Mouse (Mus musculus) neural tube, embryonic 11.5 days (tissue): Measurements from ENCODE around the gene Robo1. TPM values are rescaled to one million over a fixed set of nuclear protein-coding genes. Genes with fewer than 3 reads are reported as not detected.
"Not testable (repeated sequence)": the region's sequence is repeated elsewhere in the genome, so short reads cannot be mapped to it uniquely, and the experiment has no call there.

Source experiments
- ATAC-seq: fragments of 200-750 bp; cut with Nextera tagmentation; 2 replicates; pipeline ENCODE4 v1.8.0; 2017; ENCODE audit warnings: moderate number of reproducible peaks, mild to moderate bottlenecking, moderate TSS enrichment, moderate library complexity; ENCODE audit not compliant: insufficient read depth, low FRiP score, low TSS enrichment
- DNase-seq: peaks from one replicate; pipeline ENCODE4 v3.0.0-alpha.2; 2015; ENCODE audit warnings: low spot score
- H3K27ac ChIP-seq: fragments of 300-500 bp; sonication (generic); 2 replicates; pipeline ENCODE4 v1.5.1; 2014; ENCODE audit warnings: low read depth, mild to moderate bottlenecking, low read length
- H3K27me3 ChIP-seq: fragments of 300-500 bp; sonication (generic); 2 replicates; pipeline ENCODE4 v1.6.1; 2014; ENCODE audit warnings: mild to moderate bottlenecking, low read length, mixed read lengths; ENCODE audit not compliant: control insufficient read depth, insufficient read depth
- H3K36me3 ChIP-seq: fragments of 300-500 bp; sonication (generic); 2 replicates; pipeline ENCODE4 v1.6.1; 2014; ENCODE audit warnings: mild to moderate bottlenecking, low read length, moderate library complexity, mixed read lengths; ENCODE audit not compliant: control insufficient read depth, insufficient read depth
- H3K4me1 ChIP-seq: fragments of 300-500 bp; sonication (generic); 2 replicates; pipeline ENCODE4 v1.6.1; 2014; ENCODE audit warnings: low read length, mixed read lengths; ENCODE audit not compliant: control insufficient read depth, insufficient read depth
- H3K4me2 ChIP-seq: fragments of 300-500 bp; sonication (generic); 2 replicates; pipeline ENCODE4 v1.6.1; 2014; ENCODE audit warnings: low read depth, mild to moderate bottlenecking, moderate library complexity
- H3K4me3 ChIP-seq: fragments of 300-500 bp; sonication (generic); 2 replicates; pipeline ENCODE4 v1.5.1; 2014; ENCODE audit warnings: low read depth, low read length
- H3K9ac ChIP-seq: fragments of 300-500 bp; sonication (generic); 2 replicates; pipeline ENCODE4 v1.6.1; 2014; ENCODE audit warnings: mild to moderate bottlenecking, low read length
- H3K9me3 ChIP-seq: fragments of 300-500 bp; sonication (generic); 2 replicates; pipeline ENCODE4 v1.6.1; 2016; ENCODE audit warnings: low read length; ENCODE audit not compliant: control insufficient read depth
- WGBS: fragments of 180-500 bp; shearing (Covaris S2); extraction: QIAGEN DNeasy Blood & Tissue Kit; methylation state at CpG from one replicate; pipeline ENCODE4 v1.1.7; 2014; 5-methylcytosine and 5-hydroxymethylcytosine counted together
- polyA plus RNA-seq: library from polyadenylated mRNA; unstranded; fragments of >200 nt; fragmentation: Nextera tagmentation; extraction: Ambion mirVana; gene quantifications from 2 replicates; pipeline ENCODE4 v1.2.1, GENCODE M21; 2014

Robo1 gene
- polyA plus RNA-seq, 1 experiment from 2014 or later: 58.3 TPM

GRCm38 (mm10) chr16:72551672-72552243, 243.7 kb downstream of the Robo1 start:
- 34% methylated on average over 8 of the region's 8 CpGs for WGBS
- DNase-seq: peak; percentile 35
- no peaks in the 10 kb centered on the region for H3K36me3 ChIP-seq
- H3K9ac ChIP-seq: no peak overlapping the region
- no peaks in the 10 kb centered on the region for H3K27me3 ChIP-seq
- H3K9me3 ChIP-seq: no peaks in the 10 kb centered on the region
- peak; percentile 69 for ATAC-seq
- no peak overlapping the region for H3K4me3 ChIP-seq
- peak overlapping the region; percentile 54; the same call in 1 of the 2 replicates for H3K27ac ChIP-seq
- 0 out of 2 replicates have a peak, but pooled peaks cover 6% of the 10 kb centered on the region for H3K4me1 ChIP-seq
- no peak overlapping the region for H3K4me2 ChIP-seq

GRCm38 (mm10) chr16:72553713-72554112, 245.6 kb downstream of the Robo1 start:
- H3K27me3 ChIP-seq: no peaks in the 10 kb centered on the region
- H3K4me1 ChIP-seq: 0 out of 2 replicates have a peak, but pooled peaks cover 6% of the 10 kb centered on the region
- 18% methylated on average over 5 of the region's 5 CpGs for WGBS
- peak; percentile 59 for ATAC-seq
- DNase-seq: peak; percentile 9
- no peak overlapping the region for H3K9ac ChIP-seq
- H3K9me3 ChIP-seq: no peaks in the 10 kb centered on the region
- no peak overlapping the region for H3K27ac ChIP-seq
- H3K36me3 ChIP-seq: no peaks in the 10 kb centered on the region
- no peak overlapping the region for H3K4me3 ChIP-seq
- H3K4me2 ChIP-seq: no peak overlapping the region

- not testable (repeated sequence) for H3K4me1 ChIP-seq, ATAC-seq, H3K4me2 ChIP-seq, H3K36me3 ChIP-seq, DNase-seq, H3K27me3 ChIP-seq, H3K9me3 ChIP-seq, H3K27ac ChIP-seq, H3K4me3 ChIP-seq, H3K9ac ChIP-seq
- WGBS: 29% methylated on average over 2 of the region's 2 CpGs
These were observed 254.0 kb downstream of the Robo1 start for GRCm38 (mm10) chr16:72562149-72562548.

- ATAC-seq: no peak
- Histone ChIP-seq H3K27ac (peak overlapping the region; percentile 34), H3K27me3 (no peaks in the 10 kb centered on the region), H3K4me3 (peak overlapping the region; percentile 21), H3K4me2 (peak overlapping the region; percentile 19; the same call in 1 of the 2 replicates), H3K4me1 (peaks cover 8% of the 10 kb centered on the region; the same call in 1 of the 2 replicates), H3K36me3 (no peaks in the 10 kb centered on the region), H3K9ac (peak overlapping the region; percentile 18; the same call in 1 of the 2 replicates), H3K9me3 (no peaks in the 10 kb centered on the region)
- 27% methylated on average over 15 of the region's 15 CpGs for WGBS
- no peak for DNase-seq
These were observed 255.3 kb downstream of the Robo1 start for GRCm38 (mm10) chr16:72563196-72563963.

- H3K4me1 ChIP-seq: no peaks in the 10 kb centered on the region; the same call in 1 of the 2 replicates
- WGBS: 93% methylated on average over 1 of the region's 1 CpGs
- ATAC-seq: no peak
These were observed 267.1 kb downstream of the Robo1 start for GRCm38 (mm10) chr16:72575171-72575570.

GRCm38 (mm10) chr16:72576956-72577355, 268.9 kb downstream of the Robo1 start:
- no peak for DNase-seq
- Histone ChIP-seq H3K4me1 (no peaks in the 10 kb centered on the region; the same call in 1 of the 2 replicates), H3K4me3 (no peak overlapping the region), H3K27me3 (no peaks in the 10 kb centered on the region), H3K9me3 (no peaks in the 10 kb centered on the region), H3K4me2 (no peak overlapping the region), H3K27ac (no peak overlapping the region), H3K9ac (no peak overlapping the region), H3K36me3 (no peaks in the 10 kb centered on the region)
- no peak for ATAC-seq
- WGBS: 70% methylated on average over 7 of the region's 7 CpGs

More at GRCm38 (mm10) chr16:72575171-72575570, 267.1 kb downstream of the Robo1 start:
- Histone ChIP-seq H3K27ac (no peak overlapping the region), H3K4me2 (no peak overlapping the region), H3K9ac (no peak overlapping the region), H3K9me3 (no peaks in the 10 kb centered on the region), H3K4me3 (no peak overlapping the region), H3K27me3 (no peaks in the 10 kb centered on the region), H3K36me3 (no peaks in the 10 kb centered on the region)
- no peak for DNase-seq

- H3K27me3 ChIP-seq: no peaks in the 10 kb centered on the region
- no peak for DNase-seq
- no peak for ATAC-seq
- 88% methylated on average over 11 of the region's 11 CpGs for WGBS
- no peak overlapping the region for H3K27ac ChIP-seq
- H3K4me2 ChIP-seq: no peak overlapping the region
- no peaks in the 10 kb centered on the region for H3K9me3 ChIP-seq
- H3K36me3 ChIP-seq: no peaks in the 10 kb centered on the region
- H3K4me3 ChIP-seq: no peak overlapping the region
- H3K9ac ChIP-seq: no peak overlapping the region
- no peaks in the 10 kb centered on the region; the same call in 1 of the 2 replicates for H3K4me1 ChIP-seq
These were observed 276.5 kb downstream of the Robo1 start for GRCm38 (mm10) chr16:72584454-72585159.

GRCm38 (mm10) chr16:72585160-72585813, 277.2 kb downstream of the Robo1 start:
- no peak overlapping the region for H3K27ac ChIP-seq
- DNase-seq (no peak), ATAC-seq (no peak)
- WGBS: 52% methylated on average over 3 of the region's 3 CpGs
- no peak overlapping the region for H3K9ac ChIP-seq
- no peaks in the 10 kb centered on the region for H3K9me3 ChIP-seq
- H3K4me1 ChIP-seq: no peaks in the 10 kb centered on the region; the same call in 1 of the 2 replicates
- no peaks in the 10 kb centered on the region for H3K27me3 ChIP-seq
- no peaks in the 10 kb centered on the region for H3K36me3 ChIP-seq
- no peak overlapping the region for H3K4me3 ChIP-seq
- H3K4me2 ChIP-seq: no peak overlapping the region
